Mouse (Mus musculus) spleen, adult 2 months (tissue): Measurements from ENCODE around the gene Gm7579.
"Not testable (repeated sequence)": the region's sequence is repeated elsewhere in the genome, so short reads cannot be mapped to it uniquely, and the experiment has no call there.

Experiments
- CTCF ChIP-seq: fragments of 200-500 bp; IDR thresholded peaks from 2 replicates; pipeline ENCODE4 v1.5.1; 2011; ENCODE audit warnings: mild to moderate bottlenecking, inconsistent platforms; ENCODE audit not compliant: insufficient read depth, insufficient read length, insufficient replicate concordance; ENCODE audit errors: extremely low read depth
- POLR2A ChIP-seq: fragments of 200-500 bp; IDR thresholded peaks from 2 replicates; pipeline ENCODE4 v1.6.1; 2011; ENCODE audit warnings: low read depth, low read length, inconsistent platforms

DNA sequence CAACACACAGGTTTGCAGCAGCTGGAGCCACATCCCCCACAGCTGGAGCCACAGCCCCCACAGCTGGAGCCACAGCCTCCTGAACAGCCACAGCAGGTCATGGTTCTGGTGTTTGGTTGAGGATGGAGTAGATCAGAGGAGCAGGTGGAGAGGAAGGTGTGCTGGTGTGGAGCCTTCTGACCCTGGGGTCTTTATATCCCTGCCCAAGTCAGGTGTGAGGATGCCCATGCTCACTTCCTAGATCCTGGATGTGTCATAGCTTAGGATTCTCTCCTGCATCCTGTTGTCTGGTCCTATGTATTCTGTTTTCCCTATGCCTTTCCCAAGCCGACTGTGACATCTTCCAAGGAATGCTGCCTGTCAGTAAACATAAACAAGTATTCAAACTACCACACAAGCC is 46.6 kb downstream of the Gm7579 start, which contains the start of gene Gm2431:
- TF ChIP-seq POLR2A, CTCF: not testable (repeated sequence)
